Mouse (Mus musculus): ENCODE results near the gene Aunip.
"Not testable (repeated sequence)": the region's sequence is repeated elsewhere in the genome, so short reads cannot be mapped to it uniquely, and the experiment has no call there.

Aunip gene

GRCm38 (mm10) chr4:134485151-134485900 lies 25.5 kb upstream of the Aunip start:
- DNase-seq (ENCODE audit: inconsistent ontology term) = no peak

- DNase-seq (ENCODE audit: inconsistent ontology term) = no peak
Observed at GRCm38 (mm10) chr4:134488211-134488610, 22.6 kb upstream of the Aunip start.

- no peak for DNase-seq (ENCODE audit: inconsistent ontology term)
Observed at GRCm38 (mm10) chr4:134489986-134490665, 20.7 kb upstream of the Aunip start.

- no peak for DNase-seq (ENCODE audit: inconsistent ontology term)
Observed at GRCm38 (mm10) chr4:134491716-134492115, 19.1 kb upstream of the Aunip start.

GRCm38 (mm10) chr4:134494161-134494560 lies 16.6 kb upstream of the Aunip start:
- not testable (repeated sequence) for DNase-seq (ENCODE audit: inconsistent ontology term)

GRCm38 (mm10) chr4:134494780-134495545 lies 15.8 kb upstream of the Aunip start:
- DNase-seq (ENCODE audit: inconsistent ontology term) = no peak

GRCm38 (mm10) chr4:134495546-134495923 lies 15.3 kb upstream of the Aunip start:
- no peak for DNase-seq (ENCODE audit: inconsistent ontology term)

- DNase-seq (ENCODE audit: inconsistent ontology term) = peak; percentile 79
Observed at GRCm38 (mm10) chr4:134496595-134497210, 14.1 kb upstream of the Aunip start, which contains the start of gene Paqr7. Paqr7 (plus strand) TSS chr4:134496697.

GRCm38 (mm10) chr4:134497223-134497622 lies 13.6 kb upstream of the Aunip start:
- no peak for DNase-seq (ENCODE audit: inconsistent ontology term)

- DNase-seq (ENCODE audit: inconsistent ontology term) = no peak
Observed at GRCm38 (mm10) chr4:134497986-134498731, 12.6 kb upstream of the Aunip start.

GRCm38 (mm10) chr4:134498983-134499382 lies 11.8 kb upstream of the Aunip start:
- DNase-seq (ENCODE audit: inconsistent ontology term) = not testable (repeated sequence)

- no peak for DNase-seq (ENCODE audit: inconsistent ontology term)
Observed at GRCm38 (mm10) chr4:134501095-134501494, 9.7 kb upstream of the Aunip start.

- DNase-seq (ENCODE audit: inconsistent ontology term) = no peak
Observed at GRCm38 (mm10) chr4:134503686-134504357, 7.0 kb upstream of the Aunip start.

- no peak for DNase-seq (ENCODE audit: inconsistent ontology term)
Observed at GRCm38 (mm10) chr4:134505303-134505789, 5.5 kb upstream of the Aunip start.

- no peak for DNase-seq (ENCODE audit: inconsistent ontology term)
Observed at GRCm38 (mm10) chr4:134505966-134506594, 4.7 kb upstream of the Aunip start.

- no peak for DNase-seq (ENCODE audit: inconsistent ontology term)
Observed at GRCm38 (mm10) chr4:134506713-134507112, 4.1 kb upstream of the Aunip start.

GRCm38 (mm10) chr4:134510396-134510795 lies 403 bp upstream of the Aunip start:
- DNase-seq (ENCODE audit: inconsistent ontology term) = no peak

GRCm38 (mm10) chr4:134511730-134512129 lies 931 bp downstream of the Aunip start:
- no peak for DNase-seq (ENCODE audit: inconsistent ontology term)

- peak; percentile 76 for DNase-seq (ENCODE audit: inconsistent ontology term)
Observed at GRCm38 (mm10) chr4:134512798-134513197, 2.0 kb downstream of the Aunip start.
